Mouse (Mus musculus) myocyte (in vitro differentiated cells): Measurements from ENCODE around the gene Gm11084. TPM values are rescaled to one million over a fixed set of nuclear protein-coding genes. Genes with fewer than 3 reads are reported as not detected.

Source experiments
- H3K27me3 ChIP-seq: one replicate; pipeline ENCODE4 v1.6.1; 2011; ENCODE audit not compliant: control insufficient read depth, insufficient read depth, insufficient read length
- H3K36me3 ChIP-seq: one replicate; pipeline ENCODE4 v1.6.1; 2011; ENCODE audit not compliant: control insufficient read depth, insufficient read depth
- H3K4me2 ChIP-seq: one replicate; pipeline ENCODE4 v1.6.1; 2011; ENCODE audit warnings: low read depth, control low read depth
- H3K4me3 ChIP-seq: one replicate; pipeline ENCODE4 v1.5.1; 2011; ENCODE audit warnings: mild to moderate bottlenecking, control low read depth, moderate library complexity
- H3K79me2 ChIP-seq: one replicate; pipeline ENCODE4 v1.6.1; 2011; ENCODE audit not compliant: control insufficient read depth, insufficient read depth
- H3ac ChIP-seq: one replicate; pipeline ENCODE4 v1.6.1; 2011; ENCODE audit not compliant: control insufficient read depth, insufficient read length
- CEBPB ChIP-seq: IDR thresholded peaks from 2 replicates; pipeline ENCODE4 v1.6.1; 2011; ENCODE audit warnings: mild to moderate bottlenecking, moderate library complexity; ENCODE audit not compliant: poor library complexity, insufficient read depth, severe bottlenecking
- E2F4 ChIP-seq: IDR thresholded peaks from one replicate; pipeline ENCODE4 v1.6.1; 2011; ENCODE audit warnings: mild to moderate bottlenecking, control low read depth, moderate library complexity; ENCODE audit not compliant: insufficient read depth
- MAX ChIP-seq: IDR thresholded peaks from one replicate; pipeline ENCODE4 v1.6.1; 2011; ENCODE audit warnings: low read depth, mild to moderate bottlenecking, control low read depth
- MYOD1 ChIP-seq, 3 experiments: IDR thresholded peaks; one replicate each; pipeline ENCODE4 v1.6.1; 2011; ENCODE audit warnings: control low read depth in 2 of 3, low read depth in 2 of 3, mild to moderate bottlenecking in 2 of 3, moderate library complexity in 1 of 3; ENCODE audit not compliant: insufficient read length in 2 of 3, control insufficient read depth in 1 of 3
- MYOG ChIP-seq, 3 experiments: IDR thresholded peaks; one replicate each; pipeline ENCODE4 v1.6.1; 2011; ENCODE audit warnings: control low read depth in 2 of 3, low read depth in 2 of 3, mild to moderate bottlenecking in 2 of 3; ENCODE audit not compliant: insufficient read length in 2 of 3, control insufficient read depth in 1 of 3, insufficient read depth in 1 of 3
- POLR2A ChIP-seq: IDR thresholded peaks from one replicate; pipeline ENCODE4 v1.6.1; 2011; ENCODE audit warnings: low read depth, mild to moderate bottlenecking, control low read depth, moderate library complexity; ENCODE audit not compliant: insufficient read length
- POLR2AphosphoS2 ChIP-seq: IDR thresholded peaks from one replicate; pipeline ENCODE4 v1.6.1; 2011; ENCODE audit warnings: low read depth, control low read depth; ENCODE audit not compliant: insufficient read length
- REST ChIP-seq: IDR thresholded peaks from one replicate; pipeline ENCODE4 v1.6.1; 2011; ENCODE audit warnings: mild to moderate bottlenecking, control low read depth, moderate library complexity; ENCODE audit not compliant: insufficient read depth, insufficient read length
- SRF ChIP-seq: IDR thresholded peaks from one replicate; pipeline ENCODE4 v1.6.1; 2011; ENCODE audit warnings: low read depth; ENCODE audit not compliant: control insufficient read depth, insufficient read length
- TCF12 ChIP-seq: IDR thresholded peaks from one replicate; pipeline ENCODE4 v1.6.1; 2011; ENCODE audit warnings: mild to moderate bottlenecking, control low read depth; ENCODE audit not compliant: poor library complexity, insufficient read depth, severe bottlenecking
- TCF3 ChIP-seq: IDR thresholded peaks from one replicate; pipeline ENCODE4 v1.6.1; 2011; ENCODE audit warnings: low read depth, control low read depth; ENCODE audit not compliant: insufficient read length
- USF1 ChIP-seq: IDR thresholded peaks from one replicate; pipeline ENCODE4 v1.6.1; 2011; ENCODE audit warnings: low read depth, mild to moderate bottlenecking, control low read depth, moderate library complexity
- polyA plus RNA-seq: library from polyadenylated mRNA; unstranded; fragments of >200 nt; fragmentation: generic; extraction: Trizol; gene quantifications from one replicate; pipeline ENCODE4 v1.2.1, GENCODE M21; 2012; ENCODE audit warnings: missing spikeins

Gm11084 gene
- polyA plus RNA-seq, 1 experiment, result not detected

- Histone ChIP-seq H3K4me3 (peak overlapping the region; percentile 45), H3K27me3 (no peaks in the 10 kb centered on the region), H3ac (peak overlapping the region; percentile 80), H3K4me2 (peak overlapping the region; percentile 66), H3K79me2 (peaks cover 51% of the 10 kb centered on the region), H3K36me3 (peaks cover 8% of the 10 kb centered on the region)
- TF ChIP-seq MYOD1 (IDR thresholded peaks at IDR 0.05; ENCODE audit: control insufficient read depth in 1 of 3, insufficient read length in 2 of 3, low read depth in 2 of 3) (no peak), USF1 (no peak)
Observed at GRCm38 (mm10) chr2:72978473-72978872, 8.0 kb downstream of the Gm11084 start.

- TF ChIP-seq SRF, result no peak
- Histone ChIP-seq H3K4me3 (peak overlapping the region; percentile 45), H3K27me3 (no peaks in the 10 kb centered on the region), H3K4me2 (peak overlapping the region; percentile 66), H3K36me3 (peaks cover 8% of the 10 kb centered on the region), H3K79me2 (peaks cover 63% of the 10 kb centered on the region), H3ac (no peak overlapping the region)
Observed at GRCm38 (mm10) chr2:72977272-72977671, 9.2 kb downstream of the Gm11084 start.

GRCm38 (mm10) chr2:72976036-72976435 lies 10.5 kb downstream of the Gm11084 start:
- Histone ChIP-seq H3K4me2 (no peak overlapping the region), H3K36me3 (peaks cover 16% of the 10 kb centered on the region), H3K79me2 (peaks cover 75% of the 10 kb centered on the region), H3ac (no peak overlapping the region), H3K4me3 (no peak overlapping the region), H3K27me3 (no peaks in the 10 kb centered on the region)
- TF ChIP-seq E2F4, result no peak
- no peak for TF ChIP-seq USF1

- TF ChIP-seq REST, result no peak
- no peak for TF ChIP-seq E2F4
- no peak for TF ChIP-seq USF1
- TF ChIP-seq SRF, result no peak
- no peak for TF ChIP-seq MAX
- no peak for TF ChIP-seq POLR2A
- no peak for TF ChIP-seq POLR2AphosphoS2
- no peak for TF ChIP-seq MYOD1 (IDR thresholded peaks at IDR 0.05; ENCODE audit: control insufficient read depth in 1 of 3, insufficient read length in 2 of 3, low read depth in 2 of 3)
- TF ChIP-seq CEBPB, result no peak
- no peak for TF ChIP-seq MYOG (IDR thresholded peaks at IDR 0.05; ENCODE audit: control insufficient read depth in 1 of 3, insufficient read depth in 1 of 3, insufficient read length in 2 of 3, low read depth in 2 of 3)
- TF ChIP-seq TCF3, result no peak
- no peak for TF ChIP-seq TCF12
Observed at GRCm38 (mm10) chr2:72970831-72971230, 15.7 kb downstream of the Gm11084 start.

GRCm38 (mm10) chr2:72970302-72970701 lies 16.2 kb downstream of the Gm11084 start:
- no peak overlapping the region for H3K4me3 ChIP-seq
- H3K79me2 ChIP-seq, result peaks cover 100% of the 10 kb centered on the region
- no peak overlapping the region for H3K4me2 ChIP-seq
- peaks cover 42% of the 10 kb centered on the region for H3K36me3 ChIP-seq
- H3K27me3 ChIP-seq, result no peaks in the 10 kb centered on the region
- no peak overlapping the region for H3ac ChIP-seq
- TF ChIP-seq MYOD1 (IDR thresholded peaks at IDR 0.05; ENCODE audit: control insufficient read depth in 1 of 3, insufficient read length in 2 of 3, low read depth in 2 of 3) (no peak), TCF3 (no peak), MYOG (IDR thresholded peaks at IDR 0.05; ENCODE audit: control insufficient read depth in 1 of 3, insufficient read depth in 1 of 3, insufficient read length in 2 of 3, low read depth in 2 of 3) (no peak), SRF (no peak), REST (no peak), CEBPB (no peak), E2F4 (no peak), TCF12 (no peak), POLR2A (no peak), MAX (no peak), USF1 (no peak), POLR2AphosphoS2 (no peak)

More at GRCm38 (mm10) chr2:72970831-72971230, 15.7 kb downstream of the Gm11084 start:
- H3K4me3 ChIP-seq, result no peak overlapping the region
- no peaks in the 10 kb centered on the region for H3K27me3 ChIP-seq
- peaks cover 100% of the 10 kb centered on the region for H3K79me2 ChIP-seq
- peaks cover 44% of the 10 kb centered on the region for H3K36me3 ChIP-seq
- no peak overlapping the region for H3K4me2 ChIP-seq
- no peak overlapping the region for H3ac ChIP-seq

GRCm38 (mm10) chr2:72968536-72968935 lies 18.0 kb downstream of the Gm11084 start:
- no peak overlapping the region for H3ac ChIP-seq
- H3K4me3 ChIP-seq, result no peak overlapping the region
- peaks cover 100% of the 10 kb centered on the region for H3K79me2 ChIP-seq
- no peak for TF ChIP-seq TCF12
- TF ChIP-seq REST, result no peak
- no peak for TF ChIP-seq SRF
- no peak for TF ChIP-seq MAX
- no peak for TF ChIP-seq POLR2A
- TF ChIP-seq USF1, result no peak
- TF ChIP-seq MYOG (IDR thresholded peaks at IDR 0.05; ENCODE audit: control insufficient read depth in 1 of 3, insufficient read depth in 1 of 3, insufficient read length in 2 of 3, low read depth in 2 of 3), result no peak
- TF ChIP-seq MYOD1 (IDR thresholded peaks at IDR 0.05; ENCODE audit: control insufficient read depth in 1 of 3, insufficient read length in 2 of 3, low read depth in 2 of 3), result no peak
- no peak for TF ChIP-seq TCF3
- no peak for TF ChIP-seq E2F4
- no peaks in the 10 kb centered on the region for H3K27me3 ChIP-seq
- peaks cover 36% of the 10 kb centered on the region for H3K36me3 ChIP-seq
- no peak overlapping the region for H3K4me2 ChIP-seq
